Mouse (Mus musculus): ENCODE results near the gene Rab11fip4. TPM values are rescaled to one million over a fixed set of nuclear protein-coding genes. Genes with fewer than 3 reads are reported as not detected.

Rab11fip4 gene
- total and polyA plus RNA-seq, 2 experiments from 2014 or later, result 21.7 to 80.9 TPM

GRCm38 (mm10) chr11:79701466-79701865 is 110.5 kb downstream of the Rab11fip4 start:
- H3K4me3 ChIP-seq (ENCODE audit: low read depth, low read length), result no peak overlapping the region
- 82% methylated on average over 7 of the region's 7 CpGs for WGBS
- peak overlapping the region; percentile 50; the same call in 1 of the 2 replicates for H3K27ac ChIP-seq (ENCODE audit: low read depth, low read length)

GRCm38 (mm10) chr11:79702092-79702491 is 111.1 kb downstream of the Rab11fip4 start:
- ATAC-seq, result no peak
- no peak for DNase-seq
- peak overlapping the region; percentile 50 for H3K27ac ChIP-seq (ENCODE audit: low read depth, low read length)

More at GRCm38 (mm10) chr11:79701466-79701865, 110.5 kb downstream of the Rab11fip4 start:
- 0 out of 2 replicates have a peak, but pooled peaks cover 5% of the 10 kb centered on the region for H3K36me3 ChIP-seq (ENCODE audit: insufficient read depth)
- peaks cover 11% of the 10 kb centered on the region for H3K4me1 ChIP-seq (ENCODE audit: insufficient read depth)
- DNase-seq, result no peak
- H3K27me3 ChIP-seq (ENCODE audit: insufficient read depth, low read length), result no peaks in the 10 kb centered on the region
- peak overlapping the region; percentile 52 for H3K4me2 ChIP-seq (ENCODE audit: low read depth)
- TF ChIP-seq CTCF (IDR thresholded peaks at IDR 0.05; ENCODE audit: low read depth), result no peak
- no peak for ATAC-seq
- H3K9ac ChIP-seq, result 0 out of 2 replicates have a peak overlapping the region, but pooled peaks have one; percentile 14
- no peaks in the 10 kb centered on the region for H3K9me3 ChIP-seq (ENCODE audit: low read length)

GRCm38 (mm10) chr11:79703452-79703851 is 112.4 kb downstream of the Rab11fip4 start:
- Histone ChIP-seq H3K4me1 (ENCODE audit: insufficient read depth) (peaks cover 8% of the 10 kb centered on the region), H3K27ac (ENCODE audit: low read depth, low read length) (peak overlapping the region; percentile 97), H3K4me2 (ENCODE audit: low read depth) (peak overlapping the region; percentile 52), H3K4me3 (ENCODE audit: low read depth, low read length) (peak overlapping the region; percentile 89), H3K27me3 (ENCODE audit: insufficient read depth, low read length) (no peaks in the 10 kb centered on the region), H3K9ac (peak overlapping the region; percentile 93), H3K9me3 (ENCODE audit: low read length) (no peaks in the 10 kb centered on the region), H3K36me3 (ENCODE audit: insufficient read depth) (0 out of 2 replicates have a peak, but pooled peaks cover 5% of the 10 kb centered on the region)
- TF ChIP-seq CTCF (IDR thresholded peaks at IDR 0.05; ENCODE audit: low read depth), result peak; percentile 52
- DNase-seq, result peak; percentile 72
- peak; percentile 15 for ATAC-seq
- WGBS, result under 1% methylated on average over 5 of the region's 5 CpGs

More at GRCm38 (mm10) chr11:79702092-79702491, 111.1 kb downstream of the Rab11fip4 start:
- Histone ChIP-seq H3K9ac (0 out of 2 replicates have a peak overlapping the region, but pooled peaks have one; percentile 14), H3K9me3 (ENCODE audit: low read length) (no peaks in the 10 kb centered on the region), H3K36me3 (ENCODE audit: insufficient read depth) (0 out of 2 replicates have a peak, but pooled peaks cover 5% of the 10 kb centered on the region), H3K27me3 (ENCODE audit: insufficient read depth, low read length) (no peaks in the 10 kb centered on the region), H3K4me3 (ENCODE audit: low read depth, low read length) (no peak overlapping the region), H3K4me2 (ENCODE audit: low read depth) (peak overlapping the region; percentile 52), H3K4me1 (ENCODE audit: insufficient read depth) (peaks cover 8% of the 10 kb centered on the region)
- 41% methylated on average over 6 of the region's 6 CpGs for WGBS
- no peak for TF ChIP-seq CTCF (IDR thresholded peaks at IDR 0.05; ENCODE audit: low read depth)

- H3K4me1 ChIP-seq (ENCODE audit: insufficient read depth), result peaks cover 8% of the 10 kb centered on the region
- peak overlapping the region; percentile 97 for H3K27ac ChIP-seq (ENCODE audit: low read depth, low read length)
- H3K4me2 ChIP-seq (ENCODE audit: low read depth), result peak overlapping the region; percentile 52
- peak overlapping the region; percentile 93 for H3K9ac ChIP-seq
- TF ChIP-seq CTCF (IDR thresholded peaks at IDR 0.05; ENCODE audit: low read depth), result no peak
- DNase-seq (peak; percentile 83), ATAC-seq (peak; percentile 73)
- peak overlapping the region; percentile 89 for H3K4me3 ChIP-seq (ENCODE audit: low read depth, low read length)
- no peaks in the 10 kb centered on the region for H3K27me3 ChIP-seq (ENCODE audit: insufficient read depth, low read length)
- no peaks in the 10 kb centered on the region for H3K9me3 ChIP-seq (ENCODE audit: low read length)
- WGBS, result under 1% methylated on average over 27 of the region's 27 CpGs
- H3K36me3 ChIP-seq (ENCODE audit: insufficient read depth), result 0 out of 2 replicates have a peak, but pooled peaks cover 5% of the 10 kb centered on the region
Measured at GRCm38 (mm10) chr11:79703885-79704291, 112.9 kb downstream of the Rab11fip4 start.

- Histone ChIP-seq H3K36me3 (ENCODE audit: insufficient read depth) (0 out of 2 replicates have a peak, but pooled peaks cover 5% of the 10 kb centered on the region), H3K4me3 (ENCODE audit: low read depth, low read length) (peak overlapping the region; percentile 89), H3K27me3 (ENCODE audit: insufficient read depth, low read length) (no peaks in the 10 kb centered on the region; the same call in 1 of the 2 replicates), H3K4me2 (ENCODE audit: low read depth) (peak overlapping the region; percentile 52), H3K4me1 (ENCODE audit: insufficient read depth) (peaks cover 8% of the 10 kb centered on the region), H3K9ac (peak overlapping the region; percentile 93), H3K27ac (ENCODE audit: low read depth, low read length) (peak overlapping the region; percentile 97), H3K9me3 (ENCODE audit: low read length) (no peaks in the 10 kb centered on the region)
- TF ChIP-seq CTCF (IDR thresholded peaks at IDR 0.05; ENCODE audit: low read depth), result 0 out of 2 replicates have a peak, but pooled peaks have one; percentile 2
- DNase-seq (peak; percentile 97), ATAC-seq (peak; percentile 93)
- WGBS, result 4% methylated on average over 60 of the region's 61 CpGs
Measured at GRCm38 (mm10) chr11:79704318-79705150, 113.5 kb downstream of the Rab11fip4 start.

- ATAC-seq, result no peak
- 85% methylated on average over 3 of the region's 3 CpGs for WGBS
Measured at GRCm38 (mm10) chr11:79707084-79707483, 116.1 kb downstream of the Rab11fip4 start.

More at GRCm38 (mm10) chr11:79707084-79707483, 116.1 kb downstream of the Rab11fip4 start:
- no peak for DNase-seq
- TF ChIP-seq CTCF (IDR thresholded peaks at IDR 0.05; ENCODE audit: low read depth), result no peak
- Histone ChIP-seq H3K4me3 (ENCODE audit: low read depth, low read length) (no peak overlapping the region), H3K9me3 (ENCODE audit: low read length) (no peaks in the 10 kb centered on the region), H3K9ac (no peak overlapping the region), H3K4me2 (ENCODE audit: low read depth) (no peak overlapping the region), H3K27ac (ENCODE audit: low read depth, low read length) (no peak overlapping the region), H3K27me3 (ENCODE audit: insufficient read depth, low read length) (peaks cover 14% of the 10 kb centered on the region), H3K36me3 (ENCODE audit: insufficient read depth) (no peaks in the 10 kb centered on the region), H3K4me1 (ENCODE audit: insufficient read depth) (peaks cover under 1% of the 10 kb centered on the region; the same call in 1 of the 2 replicates)
